Mouse (Mus musculus): ENCODE data around the gene 2310009B15Rik.
A peak's percentile ranks its signal among the peaks of the same experiment; 100 is the strongest.

2310009B15Rik gene

GRCm38 (mm10) chr1:138856101-138856950 is at the start of gene 2310009B15Rik:
Gene 2310009B15Rik, minus strand, starts transcription at chr1:138856852.
- DNase-seq (ENCODE audit: low read depth, low spot score) = peak; percentile 68

DNA sequence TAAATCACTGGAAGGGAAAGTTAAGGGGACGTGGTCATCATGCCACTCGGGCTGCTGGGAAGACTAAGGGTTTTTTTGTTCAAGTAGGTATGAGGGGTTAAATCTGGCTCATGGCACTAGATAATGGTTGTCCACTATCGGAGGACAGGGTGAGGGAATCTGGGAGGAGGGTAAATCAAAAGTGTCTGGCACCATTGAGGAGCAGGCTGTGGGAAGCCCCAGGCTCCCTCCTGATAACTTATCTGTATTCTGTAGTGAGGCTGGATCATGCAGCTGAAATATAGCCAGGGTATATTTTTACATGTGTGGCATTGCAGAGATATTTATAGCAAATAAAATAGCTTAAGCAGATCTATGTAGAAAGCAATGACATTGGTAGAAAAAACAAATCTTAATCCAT is 49.6 kb upstream of the 2310009B15Rik start:
- DNase-seq (ENCODE audit: low read depth, low spot score) = no peak

DNA sequence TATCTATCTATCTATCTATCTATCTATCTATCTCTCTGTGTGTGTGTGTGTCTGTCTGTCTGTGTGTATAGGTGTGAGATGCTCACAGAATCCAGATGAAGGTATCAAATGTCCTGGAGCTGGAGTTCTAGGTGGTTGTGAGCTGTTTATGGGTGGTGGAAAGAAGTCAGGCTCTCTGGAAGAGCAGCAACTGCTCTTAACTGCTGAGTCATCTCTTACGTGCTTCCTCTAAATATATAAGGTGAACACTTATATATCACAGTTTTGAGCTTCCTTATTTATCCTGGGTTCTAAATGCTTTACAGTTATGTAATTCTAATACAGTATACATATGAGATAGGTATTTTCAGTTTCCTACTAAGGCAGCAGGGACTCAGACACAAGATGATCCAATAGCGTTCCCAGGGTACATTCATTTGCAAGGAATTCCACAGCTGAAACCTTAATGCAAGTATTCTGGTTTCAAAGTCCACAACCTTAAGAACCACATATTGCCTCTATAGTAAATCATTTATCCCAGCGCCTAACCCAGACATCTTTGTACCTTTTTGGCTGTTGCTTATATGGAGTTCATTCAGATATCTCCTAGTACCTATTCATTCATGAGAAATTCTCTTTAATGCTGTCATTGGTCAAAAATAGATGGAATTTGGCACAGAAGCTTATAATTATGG is 48.6 kb upstream of the 2310009B15Rik start:
- DNase-seq (ENCODE audit: low read depth, low spot score) = no peak

DNA sequence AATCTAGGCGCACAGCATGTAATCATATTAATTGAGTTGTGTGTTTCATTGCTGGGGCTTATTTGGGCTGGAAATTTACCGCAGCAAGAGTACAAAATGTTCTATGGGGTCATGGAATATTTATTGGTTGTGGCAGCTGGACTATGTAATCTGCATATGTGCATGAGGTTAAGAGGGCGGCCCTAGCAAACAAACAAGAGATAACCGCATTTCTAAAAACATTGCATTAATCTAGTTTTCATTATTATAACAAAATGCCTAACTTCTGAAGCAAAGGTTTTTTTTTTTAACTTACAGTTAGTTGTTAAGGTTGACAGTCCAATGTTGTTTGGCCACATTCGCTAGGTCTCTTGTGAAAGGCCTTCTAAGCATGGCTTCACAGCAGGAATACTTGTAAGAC is 47.2 kb upstream of the 2310009B15Rik start:
- DNase-seq (ENCODE audit: low read depth, low spot score) = no peak

- DNase-seq (ENCODE audit: low read depth, low spot score) = no peak
Observed at GRCm38 (mm10) chr1:138901431-138902117, 44.9 kb upstream of the 2310009B15Rik start.

DNA sequence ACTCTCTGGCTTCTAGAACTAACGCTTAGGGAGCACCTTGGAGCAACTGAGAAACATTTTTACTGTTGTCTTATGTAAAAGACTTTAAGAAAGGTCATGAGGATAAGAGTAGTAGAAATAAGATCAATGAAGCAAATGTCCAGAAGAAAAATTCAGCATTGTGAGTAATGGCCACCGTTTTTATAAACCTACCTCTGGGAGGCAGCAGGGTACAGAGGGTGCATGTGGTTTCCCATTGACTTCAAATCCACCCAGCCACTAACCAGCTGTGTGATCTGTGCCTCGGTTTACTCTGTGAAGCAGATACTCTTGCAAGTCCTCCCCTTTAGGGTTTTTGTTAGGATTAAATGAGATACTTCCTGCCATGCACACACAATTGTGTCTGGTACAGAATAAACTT is 39.4 kb upstream of the 2310009B15Rik start:
- DNase-seq (ENCODE audit: low read depth, low spot score) = no peak

- no peak for DNase-seq (ENCODE audit: low read depth, low spot score)
Observed at GRCm38 (mm10) chr1:138877470-138878254, 21.0 kb upstream of the 2310009B15Rik start.

- DNase-seq (ENCODE audit: low read depth, low spot score) = no peak
Observed at GRCm38 (mm10) chr1:138876371-138877045, 19.9 kb upstream of the 2310009B15Rik start.

DNA sequence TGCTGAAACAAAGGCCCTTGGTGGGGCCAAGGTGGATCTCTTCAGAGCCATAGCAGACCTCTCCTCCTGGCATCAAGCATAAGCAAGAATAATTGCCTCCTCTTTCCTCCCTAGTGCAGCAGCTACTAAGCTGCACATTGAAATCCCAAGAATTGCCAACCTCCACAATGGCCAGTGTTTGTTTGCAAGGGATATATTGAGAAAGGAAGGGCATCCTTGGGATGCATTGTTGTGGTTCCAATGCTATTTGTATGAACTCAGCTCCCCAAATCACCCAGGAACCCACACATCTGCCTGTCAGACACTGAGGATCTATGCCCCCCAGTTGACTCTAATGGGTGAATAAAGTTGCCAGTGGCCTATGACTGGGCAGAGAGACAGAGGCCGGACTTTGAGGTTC is 5.8 kb downstream of the 2310009B15Rik start:
- no peak for DNase-seq (ENCODE audit: low read depth, low spot score)

- no peak for DNase-seq (ENCODE audit: low read depth, low spot score)
Observed at GRCm38 (mm10) chr1:138850161-138850539, 6.5 kb downstream of the 2310009B15Rik start.

DNA sequence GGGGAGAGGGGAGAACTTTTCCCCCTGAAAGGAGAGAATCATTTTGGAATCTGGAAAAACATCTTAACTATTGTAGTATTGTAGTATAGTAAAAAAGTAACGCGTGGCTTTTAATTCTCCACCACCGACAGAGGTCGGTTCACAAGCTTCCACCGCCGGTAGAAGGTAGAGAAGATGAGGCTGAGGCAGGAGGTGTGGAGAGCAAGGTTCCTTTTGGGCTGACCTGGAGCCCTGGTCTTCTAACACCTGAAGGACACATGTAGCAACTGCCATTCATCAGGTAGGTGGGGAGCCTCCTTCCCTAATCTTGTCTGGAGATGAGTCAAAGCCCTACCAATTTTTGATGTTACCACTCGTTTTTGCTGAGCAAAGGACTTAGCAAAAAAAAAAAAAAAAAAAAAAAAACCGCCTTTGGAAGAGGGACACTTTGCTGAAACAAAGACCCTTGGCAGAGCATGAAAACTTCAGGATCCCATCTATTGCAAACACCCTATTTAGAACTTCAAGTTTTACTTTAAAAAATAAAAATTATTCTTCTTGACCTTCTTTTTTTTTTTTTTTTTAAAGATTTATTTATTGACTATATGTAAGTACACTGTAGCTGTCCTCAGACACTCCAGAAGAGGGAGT is 7.0 kb downstream of the 2310009B15Rik start:
- DNase-seq (ENCODE audit: low read depth, low spot score) = no peak

DNA sequence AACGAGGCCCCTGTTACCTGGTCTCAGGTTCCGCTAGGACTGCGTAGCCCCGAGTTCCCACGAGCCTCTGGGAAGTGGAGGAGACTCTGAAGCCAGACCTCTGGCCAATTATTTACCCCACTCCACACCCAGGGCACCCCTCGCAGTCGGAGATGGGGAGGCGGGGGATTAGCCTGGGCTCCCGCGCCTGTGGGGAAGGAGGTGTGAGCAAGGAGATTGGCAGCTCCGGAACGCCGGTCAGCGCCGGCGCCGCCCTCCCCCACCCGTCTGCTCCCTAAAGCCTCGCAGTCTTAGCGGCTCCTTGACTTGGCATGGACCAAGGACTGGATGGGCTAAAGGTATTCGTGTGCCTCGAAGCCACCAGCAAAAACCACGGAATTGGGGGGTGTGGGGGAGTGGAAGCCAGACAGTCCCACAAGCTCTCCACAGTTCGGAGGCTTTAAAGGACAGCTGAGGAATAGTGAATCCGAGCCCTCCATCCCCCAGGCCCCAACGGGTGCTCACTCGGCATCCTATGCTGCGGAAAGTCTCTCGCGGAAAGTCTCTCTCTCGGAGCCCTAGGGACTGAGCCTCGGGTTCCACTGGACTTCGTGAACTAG is 8.0 kb downstream of the 2310009B15Rik start, which contains the start of gene Lhx9:
Lhx9 (minus strand) TSS at position 67 of the 599 bp plus-strand sequence.
- no peak for DNase-seq (ENCODE audit: low read depth, low spot score)

DNA sequence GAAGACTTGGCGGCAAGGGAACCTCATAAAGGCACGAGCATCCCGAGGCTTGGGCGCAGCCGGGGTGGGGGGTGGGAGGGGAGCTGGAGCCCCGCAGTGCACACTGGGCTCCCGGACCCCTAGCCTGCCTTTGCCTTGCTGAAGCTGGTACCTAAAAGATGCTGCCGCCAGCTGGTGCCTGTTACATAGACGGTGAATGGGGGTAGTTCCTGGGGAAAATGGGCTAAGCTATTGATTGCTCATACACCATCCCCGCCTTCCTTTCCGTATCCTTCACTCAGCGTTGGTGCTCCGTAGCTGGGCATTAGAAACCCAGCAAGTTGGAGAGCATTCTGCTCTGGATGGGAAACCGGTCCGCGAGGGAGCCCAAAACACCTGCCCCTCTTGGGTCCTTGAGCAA is 8.6 kb downstream of the 2310009B15Rik start:
- no peak for DNase-seq (ENCODE audit: low read depth, low spot score)

- DNase-seq (ENCODE audit: low read depth, low spot score) = no peak
Observed at GRCm38 (mm10) chr1:138847146-138847545, 9.5 kb downstream of the 2310009B15Rik start.

DNA sequence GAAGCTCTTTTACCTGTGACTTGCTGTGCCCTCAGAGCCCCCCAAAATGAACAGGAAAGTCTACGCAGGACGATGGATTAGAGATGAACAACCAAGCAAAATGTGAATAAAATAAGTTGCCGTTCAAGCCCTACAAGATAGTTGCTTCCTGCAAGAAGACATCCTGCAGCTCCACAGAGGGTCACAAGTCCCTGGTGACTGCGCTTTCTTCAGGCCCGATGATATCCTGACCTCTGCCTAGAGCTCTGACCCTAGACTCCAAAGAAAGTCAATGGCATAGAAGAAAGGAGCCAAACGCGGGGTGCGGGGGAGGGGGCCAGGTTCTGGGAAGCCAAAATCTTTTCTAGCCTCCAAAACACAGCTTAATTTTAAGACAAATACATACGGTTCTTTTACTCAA is 10.1 kb downstream of the 2310009B15Rik start:
- DNase-seq (ENCODE audit: low read depth, low spot score) = no peak

DNA sequence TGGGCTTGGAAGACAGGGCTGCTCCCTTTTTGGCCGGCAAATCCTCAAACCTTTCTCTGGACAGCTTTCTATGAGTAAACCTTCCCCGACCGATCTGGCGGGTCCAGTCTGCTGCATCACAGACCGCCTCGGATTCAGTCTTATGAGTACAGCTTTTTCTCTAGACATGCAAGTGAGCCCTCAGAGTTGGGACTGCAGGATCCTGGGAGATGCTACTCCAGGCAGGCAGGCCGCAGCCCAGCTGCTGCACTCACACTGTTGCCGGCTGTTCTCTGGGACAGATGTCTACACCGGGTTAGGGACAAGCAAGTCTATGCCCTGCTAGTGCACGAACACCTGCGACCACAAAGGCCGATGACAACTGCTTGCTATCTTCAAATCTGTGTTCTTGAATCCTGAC is 10.5 kb downstream of the 2310009B15Rik start:
- no peak for DNase-seq (ENCODE audit: low read depth, low spot score)

GRCm38 (mm10) chr1:138845481-138845880 is 11.2 kb downstream of the 2310009B15Rik start:
- no peak for DNase-seq (ENCODE audit: low read depth, low spot score)

GRCm38 (mm10) chr1:138844166-138844565 is 12.5 kb downstream of the 2310009B15Rik start:
- DNase-seq (ENCODE audit: low read depth, low spot score) = no peak

DNA sequence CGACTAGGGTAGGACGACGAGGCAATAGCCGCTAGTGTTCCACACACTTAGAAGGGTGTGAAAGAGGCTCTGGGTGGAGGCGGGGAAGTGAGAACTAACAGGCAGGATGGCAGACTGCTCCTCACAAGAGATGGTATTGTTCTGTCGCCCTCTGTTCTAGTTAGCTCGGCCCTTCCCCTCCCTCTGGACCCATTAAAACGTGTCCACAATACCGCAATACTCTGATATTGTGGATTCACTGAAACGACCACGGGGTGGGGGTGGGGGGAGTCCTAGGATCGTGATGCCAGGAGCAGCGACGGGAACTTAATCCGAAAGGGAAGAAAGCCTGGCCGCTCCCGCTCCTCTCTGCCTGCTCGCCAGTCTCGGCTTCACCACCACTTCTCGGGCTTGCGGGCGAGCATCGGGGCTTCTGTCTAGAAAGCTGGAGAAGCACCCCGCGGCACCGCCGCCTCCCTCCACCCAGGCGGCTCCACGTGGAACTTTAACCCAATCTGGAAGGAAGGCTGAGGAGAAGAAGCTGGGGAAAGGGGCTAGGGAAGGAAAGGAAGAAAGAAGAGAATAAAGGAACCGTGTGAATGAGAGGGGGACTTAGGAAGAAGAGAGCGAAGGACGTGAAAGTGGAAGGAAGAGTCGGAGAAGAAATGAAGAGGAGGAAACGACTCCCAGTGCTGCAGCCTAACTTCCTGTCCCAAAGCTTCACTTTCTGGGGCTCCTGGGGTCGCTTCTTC is 13.1 kb downstream of the 2310009B15Rik start:
- DNase-seq (ENCODE audit: low read depth, low spot score) = no peak

Data from retina, postnatal 7 days (tissue).